Mouse (Mus musculus) intestine, postnatal 0 days (tissue): Measurements from ENCODE around the gene Lrrtm3. TPM values are rescaled to one million over a fixed set of nuclear protein-coding genes. Genes with fewer than 3 reads are reported as not detected.

Experiments used
- ATAC-seq: fragments of 200-750 bp; cut with Nextera tagmentation; 2 replicates; pipeline ENCODE4 v1.8.0; 2017; ENCODE audit warnings: mild to moderate bottlenecking, moderate TSS enrichment, moderate library complexity
- H3K27ac ChIP-seq: fragments of 300-500 bp; sonication (generic); 2 replicates; pipeline ENCODE4 v1.5.1; 2014; ENCODE audit warnings: mild to moderate bottlenecking, low read depth, low read length, moderate library complexity
- H3K27me3 ChIP-seq: fragments of 300-500 bp; sonication (generic); replicated peaks from 2 replicates; pipeline ENCODE4 v1.6.1; 2014; ENCODE audit warnings: low read length, mixed read lengths; ENCODE audit not compliant: control insufficient read depth, insufficient read depth
- H3K36me3 ChIP-seq: fragments of 300-500 bp; sonication (generic); 2 replicates; pipeline ENCODE4 v1.6.1; 2014; ENCODE audit warnings: mild to moderate bottlenecking, moderate library complexity; ENCODE audit not compliant: control insufficient read depth, insufficient read depth
- H3K4me1 ChIP-seq: fragments of 300-500 bp; sonication (generic); replicated peaks from 2 replicates; pipeline ENCODE4 v1.6.1; 2014; ENCODE audit warnings: antibody characterized with exemption, low read length, mixed read lengths; ENCODE audit not compliant: control insufficient read depth, insufficient read depth
- H3K4me2 ChIP-seq: fragments of 300-500 bp; sonication (generic); replicated peaks from 2 replicates; pipeline ENCODE4 v1.6.1; 2014; ENCODE audit warnings: low read depth, mild to moderate bottlenecking, moderate library complexity
- H3K4me3 ChIP-seq: fragments of 300-500 bp; sonication (generic); 2 replicates; pipeline ENCODE4 v1.5.1; 2014; ENCODE audit warnings: low read depth, low read length
- H3K9ac ChIP-seq: fragments of 300-500 bp; sonication (generic); 2 replicates; pipeline ENCODE4 v1.6.1; 2014; ENCODE audit warnings: mild to moderate bottlenecking, low read depth, low read length
- H3K9me3 ChIP-seq: fragments of 300-500 bp; sonication (generic); 2 replicates; pipeline ENCODE4 v1.6.1; 2016; ENCODE audit warnings: mixed run types; ENCODE audit not compliant: control insufficient read depth
- CTCF ChIP-seq: sonication (generic); IDR thresholded peaks from 2 replicates; pipeline ENCODE4 v1.5.1; 2016; ENCODE audit warnings: low read depth, mild to moderate bottlenecking, control low read depth, antibody characterized with exemption, moderate library complexity
- WGBS: fragments of 180-500 bp; shearing (Covaris S2); extraction: QIAGEN DNeasy Blood & Tissue Kit; methylation state at CpG from one replicate; pipeline ENCODE4 v1.1.7; 2014; 5-methylcytosine and 5-hydroxymethylcytosine counted together
- polyA plus RNA-seq: library from polyadenylated mRNA; unstranded; fragments of >200 nt; fragmentation: Nextera tagmentation; extraction: Ambion mirVana; gene quantifications from 2 replicates; pipeline ENCODE4 v1.2.1, GENCODE M21; 2015

The Lrrtm3 gene
- polyA plus RNA-seq, 1 experiment from 2014 or later: 1.6 TPM

- no peak for ATAC-seq
- no peaks in the 10 kb centered on the region for H3K4me1 ChIP-seq
- TF ChIP-seq CTCF: no peak
- H3K4me3 ChIP-seq: no peak overlapping the region
- no peak overlapping the region for H3K9ac ChIP-seq
- H3K36me3 ChIP-seq: no peaks in the 10 kb centered on the region
- no peak overlapping the region for H3K4me2 ChIP-seq
- no peak overlapping the region for H3K27ac ChIP-seq
- no peaks in the 10 kb centered on the region for H3K9me3 ChIP-seq
- H3K27me3 ChIP-seq: no peaks in the 10 kb centered on the region
- 48% methylated on average over 8 of the region's 8 CpGs for WGBS
Observed at GRCm38 (mm10) chr10:63950867-63951266, 139.2 kb downstream of the Lrrtm3 start.

GRCm38 (mm10) chr10:63947266-63947665 lies 142.8 kb downstream of the Lrrtm3 start:
- TF ChIP-seq CTCF: no peak
- Histone ChIP-seq H3K4me1 (no peaks in the 10 kb centered on the region), H3K27ac (no peak overlapping the region), H3K4me3 (no peak overlapping the region), H3K9me3 (no peaks in the 10 kb centered on the region), H3K27me3 (no peaks in the 10 kb centered on the region), H3K9ac (no peak overlapping the region), H3K4me2 (no peak overlapping the region), H3K36me3 (no peaks in the 10 kb centered on the region)
- WGBS: 83% methylated on average over 4 of the region's 4 CpGs
- ATAC-seq: no peak

GRCm38 (mm10) chr10:63945534-63945933 lies 144.5 kb downstream of the Lrrtm3 start:
- Histone ChIP-seq H3K27ac (no peak overlapping the region), H3K9me3 (no peaks in the 10 kb centered on the region), H3K4me2 (no peak overlapping the region), H3K4me1 (no peaks in the 10 kb centered on the region), H3K27me3 (no peaks in the 10 kb centered on the region), H3K4me3 (no peak overlapping the region), H3K36me3 (no peaks in the 10 kb centered on the region), H3K9ac (no peak overlapping the region)
- TF ChIP-seq CTCF: no peak
- ATAC-seq: no peak
- WGBS: 61% methylated on average over 3 of the region's 3 CpGs

GRCm38 (mm10) chr10:63933946-63934345 lies 156.1 kb downstream of the Lrrtm3 start:
- H3K36me3 ChIP-seq: no peaks in the 10 kb centered on the region
- no peaks in the 10 kb centered on the region for H3K9me3 ChIP-seq
- WGBS: 65% methylated on average over 5 of the region's 5 CpGs
- no peak overlapping the region for H3K4me3 ChIP-seq
- H3K9ac ChIP-seq: no peak overlapping the region
- H3K4me1 ChIP-seq: no peaks in the 10 kb centered on the region
- H3K27ac ChIP-seq: no peak overlapping the region
- no peak overlapping the region for H3K4me2 ChIP-seq
- TF ChIP-seq CTCF: no peak
- no peak for ATAC-seq
- no peaks in the 10 kb centered on the region for H3K27me3 ChIP-seq

GRCm38 (mm10) chr10:63927334-63927733 lies 162.7 kb downstream of the Lrrtm3 start, which contains the start of gene Gm10118:
TSS of gene Gm10118 (minus strand) at chr10:63927434.
- H3K36me3 ChIP-seq: no peaks in the 10 kb centered on the region
- no peak for ATAC-seq

GRCm38 (mm10) chr10:63908878-63909277 lies 181.2 kb downstream of the Lrrtm3 start:
- H3K4me2 ChIP-seq: no peak overlapping the region
- H3K36me3 ChIP-seq: no peaks in the 10 kb centered on the region
- no peaks in the 10 kb centered on the region for H3K27me3 ChIP-seq
- ATAC-seq: no peak
- TF ChIP-seq CTCF: no peak
- H3K4me3 ChIP-seq: no peak overlapping the region
- H3K9me3 ChIP-seq: no peaks in the 10 kb centered on the region
- H3K27ac ChIP-seq: no peak overlapping the region
- no peak overlapping the region for H3K9ac ChIP-seq
- no peaks in the 10 kb centered on the region for H3K4me1 ChIP-seq

More at GRCm38 (mm10) chr10:63927334-63927733, 162.7 kb downstream of the Lrrtm3 start, which contains the start of gene Gm10118:
- Histone ChIP-seq H3K27ac (no peak within 1 kb of the TSS), H3K9me3 (no peaks in the 10 kb centered on the region), H3K4me2 (no peak within 1 kb of the TSS), H3K9ac (no peak within 1 kb of the TSS), H3K27me3 (no peaks in the 10 kb centered on the region), H3K4me3 (no peak within 1 kb of the TSS), H3K4me1 (no peaks in the 10 kb centered on the region)
- no peak for TF ChIP-seq CTCF

GRCm38 (mm10) chr10:63899891-63900290 lies 190.2 kb downstream of the Lrrtm3 start:
- H3K4me1 ChIP-seq: no peaks in the 10 kb centered on the region
- no peak overlapping the region for H3K4me3 ChIP-seq
- no peak overlapping the region for H3K4me2 ChIP-seq
- no peaks in the 10 kb centered on the region for H3K27me3 ChIP-seq
- no peaks in the 10 kb centered on the region for H3K36me3 ChIP-seq
- TF ChIP-seq CTCF: no peak
- H3K27ac ChIP-seq: no peak overlapping the region
- no peak overlapping the region for H3K9ac ChIP-seq
- ATAC-seq: no peak
- H3K9me3 ChIP-seq: no peaks in the 10 kb centered on the region
